In genomic region chr12:57072616-57073015, GRCm38 (mm10) we compare ENCODE assay signal across 26 mouse cellular contexts.
DNase-seq lines count a peak whose midpoint lies in the region; ATAC-seq lines count a peak whose summit lies in the region.
"Had no signal": no experiment of that assay in that cellular context is flagged by ENCODE, and none has a peak within 500 bp of the region (broad histone marks: within the 10 kb centered on the region; RNA-seq: fewer than 3 reads in every experiment).

No protein-coding gene starts in this region.

- no peak overlapping the region for H3K27ac ChIP-seq in embryonic facial prominence, embryonic 11.5 days (replicated peaks; ENCODE audit: low read depth, low read length)
- no peak overlapping the region for H3K27ac ChIP-seq in embryonic facial prominence, embryonic 10.5 days (replicated peaks)
- H3K27ac ChIP-seq: embryonic facial prominence, embryonic 13.5 days; embryonic facial prominence, embryonic 15.5 days; forebrain, embryonic 10.5 days; forebrain, embryonic 12.5 days had no signal

- H3K9me3 ChIP-seq in embryonic facial prominence, embryonic 11.5 days (replicated peaks; ENCODE audit: control insufficient read depth, low read length) = no peaks in the 10 kb centered on the region
- H3K9me3 ChIP-seq in embryonic facial prominence, embryonic 10.5 days = no peaks in the 10 kb centered on the region
- H3K9me3 ChIP-seq: embryonic facial prominence, embryonic 15.5 days; forebrain, embryonic 10.5 days; forebrain, embryonic 12.5 days; G1E had no signal

- no peak overlapping the region for H3K4me2 ChIP-seq in embryonic facial prominence, embryonic 11.5 days (ENCODE audit: low read depth, low read length)
- H3K4me2 ChIP-seq: embryonic facial prominence, embryonic 13.5 days; embryonic facial prominence, embryonic 15.5 days; forebrain, embryonic 12.5 days had no signal

- no peak overlapping the region for H3K9ac ChIP-seq in embryonic facial prominence, embryonic 11.5 days (replicated peaks; ENCODE audit: low read length)
- H3K9ac ChIP-seq: embryonic facial prominence, embryonic 13.5 days; embryonic facial prominence, embryonic 15.5 days; forebrain, embryonic 12.5 days had no signal

- no peaks in the 10 kb centered on the region for H3K36me3 ChIP-seq in embryonic facial prominence, embryonic 11.5 days (replicated peaks; ENCODE audit: control insufficient read depth, insufficient read depth, low read depth, low read length)
- H3K36me3 ChIP-seq in embryonic facial prominence, embryonic 10.5 days (replicated peaks) = no peaks in the 10 kb centered on the region
- H3K36me3 ChIP-seq: embryonic facial prominence, embryonic 13.5 days; embryonic facial prominence, embryonic 15.5 days; forebrain, embryonic 10.5 days; forebrain, embryonic 12.5 days; G1E had no signal

- H3K27me3 ChIP-seq in embryonic facial prominence, embryonic 11.5 days (ENCODE audit: control insufficient read depth, insufficient read depth, low read length) = no peaks in the 10 kb centered on the region
- H3K27me3 ChIP-seq in embryonic facial prominence, embryonic 10.5 days (replicated peaks; ENCODE audit: low read depth, poor library complexity, severe bottlenecking) = no peaks in the 10 kb centered on the region
- H3K27me3 ChIP-seq: CH12.LX; embryonic facial prominence, embryonic 15.5 days; forebrain, embryonic 12.5 days had no signal

- DNase-seq in embryonic facial prominence, embryonic 11.5 days (ENCODE audit: low spot score) = peak; percentile 26
- no peak for DNase-seq in embryonic facial prominence, embryonic 10.5 days (ENCODE audit: low spot score)
- DNase-seq in Muller cell, postnatal 12 days (ENCODE audit: inconsistent ontology term) = peak; percentile 75
- peak; percentile 54 for DNase-seq in retina, postnatal 1 day
- DNase-seq in spleen, adult 12 weeks (ENCODE audit: low spot score) = no peak
- DNase-seq: adrenal gland, adult 2 months; adrenal gland, postnatal 10 days; adrenal gland, postnatal 25 days; B cell, adult 2 months; cerebellum, adult 11 months; cerebellum, adult 18-20 months; cerebellum, adult 8-10 months; cerebellum, adult 9-11 months; cerebellum, postnatal 14 days; cerebellum, postnatal 36 days; embryo, embryonic 11 days had no signal

- no peak for ATAC-seq in embryonic facial prominence, embryonic 11.5 days (replicated peaks; ENCODE audit: insufficient number of reproducible peaks, low FRiP score, low TSS enrichment, low read depth)
- ATAC-seq: CD4-positive, CD25-positive, alpha-beta regulatory T cell, adult 4 months; forebrain, embryonic 14.5 days; forebrain, embryonic 16.5 days had no signal

- no peak overlapping the region for H3K4me3 ChIP-seq in embryonic facial prominence, embryonic 11.5 days (ENCODE audit: low read depth, low read length)
- no peak overlapping the region for H3K4me3 ChIP-seq in embryonic facial prominence, embryonic 10.5 days
- H3K4me3 ChIP-seq: embryonic facial prominence, embryonic 13.5 days; embryonic facial prominence, embryonic 15.5 days; erythroblast, embryonic 14.5 days; forebrain, embryonic 10.5 days; forebrain, embryonic 12.5 days had no signal

- WGBS in embryonic facial prominence, embryonic 11.5 days = 50% methylated on average over 2 of the region's 2 CpGs
- 49% methylated on average over 2 of the region's 2 CpGs for WGBS in embryonic facial prominence, embryonic 10.5 days

- no peaks in the 10 kb centered on the region for H3K4me1 ChIP-seq in embryonic facial prominence, embryonic 11.5 days (ENCODE audit: control insufficient read depth, insufficient read depth, low read length)
- peaks cover 45% of the 10 kb centered on the region for H3K4me1 ChIP-seq in embryonic facial prominence, embryonic 10.5 days
- H3K4me1 ChIP-seq: forebrain, embryonic 12.5 days had no signal

Comparison
In these comparisons a context has a peak if more than half of its experiments do, and no peak if none do; other contexts are left out.
1. DNase-seq: peak in embryonic facial prominence, embryonic 11.5 days (single experiment), Muller cell, postnatal 12 days (single experiment) and retina, postnatal 1 day (single experiment); none in embryonic facial prominence, embryonic 10.5 days (single experiment) and spleen, adult 12 weeks (single experiment).